In the genomic region with DNA sequence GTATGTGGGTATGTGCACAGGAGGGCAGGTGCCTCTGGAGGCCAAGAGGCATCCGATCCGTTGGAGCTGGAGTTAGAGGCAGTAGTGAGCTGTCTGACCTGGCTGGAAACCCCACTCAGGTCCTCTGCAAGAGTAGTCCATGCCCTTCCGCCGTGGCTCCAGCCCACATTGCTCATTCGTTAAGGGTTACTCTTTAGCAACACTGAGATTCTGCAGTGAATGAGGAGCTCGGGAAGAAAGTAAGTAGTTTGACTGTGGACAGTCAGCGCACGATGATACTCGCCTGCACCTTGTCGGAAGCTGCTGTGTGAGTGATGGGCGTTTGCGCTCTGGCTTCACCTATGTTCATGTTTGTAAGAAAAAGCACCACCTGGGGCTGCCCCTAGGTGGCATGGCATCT, we compare ENCODE assay signal across 1 mouse cellular context.
TF ChIP-seq lines count a peak whose summit lies in the region.

No protein-coding gene starts in this region.

TF ChIP-seq in MEL, 35 proteins besides CTCF, POLR2A, EP300 and RAD21:
- TF ChIP-seq ETS1 (IDR thresholded peaks at IDR 0.05; ENCODE audit: low read depth, low read length): no peak
- no peak for TF ChIP-seq TBP (IDR thresholded peaks at IDR 0.05; ENCODE audit: low read depth, low read length)
- TF ChIP-seq UBTF (IDR thresholded peaks at IDR 0.05; ENCODE audit: borderline replicate concordance, insufficient read depth, low read depth, low read length): no peak
TF ChIP-seq in MEL: peak in this region for 0.
